Mouse (Mus musculus) fat pad, adult 2 months (tissue): ENCODE data around the gene Usp30.

ENCODE experiments used
- DNase-seq: peaks from one replicate; pipeline ENCODE4 v3.0.0-alpha.2; 2011; ENCODE audit warnings: low read depth, low spot score; ENCODE audit errors: extremely low read depth

Gene Usp30

GRCm38 (mm10) chr5:114065161-114065560, at the start of gene Usp30:
Gene Usp30 (plus strand): TSS chr5:114065461.
- DNase-seq: no peak

- no peak for DNase-seq
Observed at GRCm38 (mm10) chr5:114024390-114024789, 40.9 kb upstream of the Usp30 start.

- DNase-seq: no peak
Observed at GRCm38 (mm10) chr5:114024885-114025284, 40.4 kb upstream of the Usp30 start.

- no peak for DNase-seq
Observed at GRCm38 (mm10) chr5:114027217-114027944, 37.9 kb upstream of the Usp30 start.

GRCm38 (mm10) chr5:114028111-114028510, 37.1 kb upstream of the Usp30 start:
- DNase-seq: no peak

- DNase-seq: no peak
Observed at GRCm38 (mm10) chr5:114030652-114031051, 34.6 kb upstream of the Usp30 start.

- DNase-seq: no peak
Observed at GRCm38 (mm10) chr5:114032161-114032763, 33.0 kb upstream of the Usp30 start.

- DNase-seq: no peak
Observed at GRCm38 (mm10) chr5:114034393-114034792, 30.9 kb upstream of the Usp30 start.

GRCm38 (mm10) chr5:114035111-114035510, 30.1 kb upstream of the Usp30 start:
- DNase-seq: no peak

- DNase-seq: no peak
Observed at GRCm38 (mm10) chr5:114040508-114040907, 24.8 kb upstream of the Usp30 start.

- no peak for DNase-seq
Observed at GRCm38 (mm10) chr5:114040911-114041310, 24.4 kb upstream of the Usp30 start.

GRCm38 (mm10) chr5:114041327-114041930, 23.8 kb upstream of the Usp30 start:
- no peak for DNase-seq

- DNase-seq: no peak
Observed at GRCm38 (mm10) chr5:114043800-114044199, 21.5 kb upstream of the Usp30 start.

- DNase-seq: no peak
Observed at GRCm38 (mm10) chr5:114045134-114045533, 20.1 kb upstream of the Usp30 start.

- no peak for DNase-seq
Observed at GRCm38 (mm10) chr5:114046151-114046550, 19.1 kb upstream of the Usp30 start.

GRCm38 (mm10) chr5:114046604-114047003, 18.7 kb upstream of the Usp30 start:
- no peak for DNase-seq

GRCm38 (mm10) chr5:114047182-114047581, 18.1 kb upstream of the Usp30 start:
- no peak for DNase-seq

GRCm38 (mm10) chr5:114048731-114049308, 16.4 kb upstream of the Usp30 start:
- DNase-seq: no peak

- DNase-seq: no peak
Observed at GRCm38 (mm10) chr5:114052246-114052761, 13.0 kb upstream of the Usp30 start.

- no peak for DNase-seq
Observed at GRCm38 (mm10) chr5:114057129-114057731, 8.0 kb upstream of the Usp30 start.

GRCm38 (mm10) chr5:114061675-114062074, 3.6 kb upstream of the Usp30 start:
- DNase-seq: no peak
